Mouse (Mus musculus) hindbrain, postnatal 0 days (tissue): ENCODE measurements around the gene Arel1. TPM values are rescaled to one million over a fixed set of nuclear protein-coding genes. Genes with fewer than 3 reads are reported as not detected.
A peak's percentile ranks its signal among the peaks of the same experiment; 100 is the strongest.

Source experiments
- ATAC-seq: fragments of 200-750 bp; cut with Nextera tagmentation; 2 replicates; pipeline ENCODE4 v1.8.0; 2017; ENCODE audit warnings: mild to moderate bottlenecking, moderate TSS enrichment, moderate library complexity
- DNase-seq: peaks from one replicate; pipeline ENCODE4 v3.0.0-alpha.2; 2015; ENCODE audit warnings: low spot score
- H3K27ac ChIP-seq: fragments of 300-500 bp; sonication (generic); 2 replicates; pipeline ENCODE4 v1.5.1; 2014; ENCODE audit warnings: mild to moderate bottlenecking
- H3K27me3 ChIP-seq: fragments of 300-500 bp; sonication (generic); 2 replicates; pipeline ENCODE4 v1.6.1; 2014; ENCODE audit warnings: low read length, mixed read lengths; ENCODE audit not compliant: insufficient read depth
- H3K36me3 ChIP-seq: fragments of 300-500 bp; sonication (generic); 2 replicates; pipeline ENCODE4 v1.6.1; 2014; ENCODE audit warnings: low read length, mixed read lengths; ENCODE audit not compliant: insufficient read depth
- H3K4me1 ChIP-seq: fragments of 300-500 bp; sonication (generic); 2 replicates; pipeline ENCODE4 v1.6.1; 2014; ENCODE audit warnings: antibody characterized with exemption, low read length, mixed read lengths; ENCODE audit not compliant: insufficient read depth
- H3K4me2 ChIP-seq: fragments of 300-500 bp; sonication (generic); 2 replicates; pipeline ENCODE4 v1.6.1; 2014; ENCODE audit warnings: low read depth, mild to moderate bottlenecking, low read length, moderate library complexity, mixed read lengths
- H3K4me3 ChIP-seq: fragments of 300-500 bp; sonication (generic); 2 replicates; pipeline ENCODE4 v1.5.1; 2014; ENCODE audit warnings: low read length
- H3K9ac ChIP-seq: fragments of 300-500 bp; sonication (generic); replicated peaks from 2 replicates; pipeline ENCODE4 v1.6.1; 2014; ENCODE audit warnings: mild to moderate bottlenecking, low read length, moderate library complexity, mixed read lengths
- H3K9me3 ChIP-seq: fragments of 300-500 bp; sonication (generic); 2 replicates; pipeline ENCODE4 v1.6.1; 2016; ENCODE audit warnings: low read length, mixed read lengths
- CTCF ChIP-seq: IDR thresholded peaks from 2 replicates; pipeline ENCODE4 v1.5.1; 2016; ENCODE audit warnings: antibody characterized with exemption, control low read depth, low read depth
- WGBS: fragments of 180-500 bp; shearing (Covaris S2); extraction: QIAGEN DNeasy Blood & Tissue Kit; methylation state at CpG from one replicate; pipeline ENCODE4 v1.1.7; 2014; 5-methylcytosine and 5-hydroxymethylcytosine counted together
- polyA plus RNA-seq: library from polyadenylated mRNA; unstranded; fragments of >200 nt; fragmentation: Nextera tagmentation; extraction: Ambion mirVana; gene quantifications from 2 replicates; pipeline ENCODE4 v1.2.1, GENCODE M21; 2015
- total RNA-seq: library from RNA; depleted of rRNA; stranded (reverse); fragments of >200 nt; gene quantifications from 2 replicates; pipeline ENCODE4 v1.2.3, GENCODE M21; 2014; rRNA removed

Arel1 gene
- total and polyA plus RNA-seq, 2 experiments from 2014 or later, result 27.5 to 86.6 TPM

GRCm38 (mm10) chr12:84876481-84877121 is 94.1 kb downstream of the Arel1 start, which contains the start of gene Ltbp2:
Gene Ltbp2, minus strand, starts transcription at chr12:84876532.
- 2% methylated on average over 34 of the region's 34 CpGs for WGBS
- Histone ChIP-seq H3K27ac (no peak within 1 kb of the TSS), H3K9me3 (no peaks in the 10 kb centered on the region), H3K4me2 (peak within 1 kb of the TSS; percentile 54), H3K4me3 (peak within 1 kb of the TSS; percentile 35), H3K4me1 (no peaks in the 10 kb centered on the region), H3K9ac (no peak within 1 kb of the TSS), H3K27me3 (peaks cover 36% of the 10 kb centered on the region), H3K36me3 (no peaks in the 10 kb centered on the region)
- peak; percentile 77 for ATAC-seq
- peak; percentile 87 for TF ChIP-seq CTCF
- DNase-seq, result peak; percentile 75

GRCm38 (mm10) chr12:84875761-84876480 is 94.8 kb downstream of the Arel1 start:
- Histone ChIP-seq H3K9me3 (no peaks in the 10 kb centered on the region), H3K27me3 (peaks cover 36% of the 10 kb centered on the region), H3K27ac (no peak overlapping the region), H3K4me3 (peak overlapping the region; percentile 35), H3K36me3 (no peaks in the 10 kb centered on the region), H3K4me1 (no peaks in the 10 kb centered on the region), H3K9ac (no peak overlapping the region), H3K4me2 (peak overlapping the region; percentile 54)
- 1% methylated on average over 59 of the region's 59 CpGs for WGBS
- no peak for TF ChIP-seq CTCF
- DNase-seq (no peak), ATAC-seq (no peak)

GRCm38 (mm10) chr12:84873434-84873833 is 97.3 kb downstream of the Arel1 start:
- Histone ChIP-seq H3K27me3 (peaks cover 36% of the 10 kb centered on the region), H3K36me3 (no peaks in the 10 kb centered on the region), H3K27ac (no peak overlapping the region), H3K9ac (no peak overlapping the region), H3K9me3 (no peaks in the 10 kb centered on the region), H3K4me1 (no peaks in the 10 kb centered on the region), H3K4me2 (no peak overlapping the region), H3K4me3 (no peak overlapping the region)
- peak; percentile 83 for TF ChIP-seq CTCF
- WGBS, result 0% methylated on average over 3 of the region's 3 CpGs
- ATAC-seq (no peak), DNase-seq (peak; percentile 74)

GRCm38 (mm10) chr12:84872310-84872709 is 98.4 kb downstream of the Arel1 start:
- TF ChIP-seq CTCF, result no peak
- H3K27ac ChIP-seq, result no peak overlapping the region
- WGBS, result 75% methylated on average over 2 of the region's 2 CpGs
- H3K4me1 ChIP-seq, result no peaks in the 10 kb centered on the region
- no peak overlapping the region for H3K4me3 ChIP-seq
- H3K9ac ChIP-seq, result no peak overlapping the region
- H3K36me3 ChIP-seq, result no peaks in the 10 kb centered on the region
- H3K4me2 ChIP-seq, result no peak overlapping the region
- ATAC-seq (no peak), DNase-seq (no peak)
- H3K27me3 ChIP-seq, result peaks cover 30% of the 10 kb centered on the region
- H3K9me3 ChIP-seq, result no peaks in the 10 kb centered on the region

Other genes starting within 250 kb of the Arel1 start
- 39.2 and 39.5 TPM in 2 replicates for gene Npc2, start 197.7 kb downstream of the Arel1 start, total RNA-seq
- gene Npc2, start 197.7 kb downstream of the Arel1 start, polyA plus RNA-seq, result 55.4 and 57.5 TPM in 2 replicates
- gene Isca2, start 197.6 kb downstream of the Arel1 start, total RNA-seq, result 61.1 and 102 TPM in 2 replicates
- 133 and 138 TPM in 2 replicates for gene Isca2, start 197.6 kb downstream of the Arel1 start, polyA plus RNA-seq
- 0.43 and 2.9 TPM in 2 replicates for gene Ltbp2, start 94.4 kb downstream of the Arel1 start, total RNA-seq
- 0.08 and 0.21 TPM in 2 replicates for gene Ltbp2, start 94.4 kb downstream of the Arel1 start, polyA plus RNA-seq
- 24.9 and 31.3 TPM in 2 replicates for gene Fcf1, start within 50 bp of the Arel1 start, total RNA-seq
- 69.7 and 78.5 TPM in 2 replicates for gene Fcf1, start within 50 bp of the Arel1 start, polyA plus RNA-seq
- 30.5 and 35.8 TPM in 2 replicates for gene Ylpm1, start 25.4 kb upstream of the Arel1 start, total RNA-seq
- gene Ylpm1, start 25.4 kb upstream of the Arel1 start, polyA plus RNA-seq, result 23.5 and 24.4 TPM in 2 replicates
- 0.68 and 0.79 TPM in 2 replicates for gene Prox2, start 139.9 kb upstream of the Arel1 start, total RNA-seq
- gene Prox2, start 139.9 kb upstream of the Arel1 start, polyA plus RNA-seq, result 1.4 and 2.0 TPM in 2 replicates
- 104 and 115 TPM in 2 replicates for gene Dlst, start 139.9 kb upstream of the Arel1 start, total RNA-seq
- 104 and 108 TPM in 2 replicates for gene Dlst, start 139.9 kb upstream of the Arel1 start, polyA plus RNA-seq
- 42.0 TPM in 2 replicates for gene Rps6kl1, start 180.4 kb upstream of the Arel1 start, total RNA-seq
- 29.3 and 30.8 TPM in 2 replicates for gene Rps6kl1, start 180.4 kb upstream of the Arel1 start, polyA plus RNA-seq
- gene Pgf, start 206.9 kb upstream of the Arel1 start, total RNA-seq, result 2.9 and 5.0 TPM in 2 replicates
- 10.0 TPM in 2 replicates for gene Pgf, start 206.9 kb upstream of the Arel1 start, polyA plus RNA-seq
- gene Eif2b2, start 248.6 kb upstream of the Arel1 start, total RNA-seq, result 38.9 and 91.0 TPM in 2 replicates
- gene Eif2b2, start 248.6 kb upstream of the Arel1 start, polyA plus RNA-seq, result 86.6 and 87.9 TPM in 2 replicates